Mouse (Mus musculus) liver, adult 2 months (tissue): ENCODE data around the gene Trank1.

Experiments
- CTCF ChIP-seq: fragments of 200-500 bp; IDR thresholded peaks from 2 replicates; pipeline ENCODE4 v1.5.1; 2011; ENCODE audit warnings: low read depth, low read length, control low read depth
- POLR2A ChIP-seq: fragments of 200-500 bp; IDR thresholded peaks from 2 replicates; pipeline ENCODE4 v1.6.1; 2011; ENCODE audit warnings: low read length, control low read depth; ENCODE audit not compliant: insufficient read depth; ENCODE audit errors: extremely low read depth

DNA sequence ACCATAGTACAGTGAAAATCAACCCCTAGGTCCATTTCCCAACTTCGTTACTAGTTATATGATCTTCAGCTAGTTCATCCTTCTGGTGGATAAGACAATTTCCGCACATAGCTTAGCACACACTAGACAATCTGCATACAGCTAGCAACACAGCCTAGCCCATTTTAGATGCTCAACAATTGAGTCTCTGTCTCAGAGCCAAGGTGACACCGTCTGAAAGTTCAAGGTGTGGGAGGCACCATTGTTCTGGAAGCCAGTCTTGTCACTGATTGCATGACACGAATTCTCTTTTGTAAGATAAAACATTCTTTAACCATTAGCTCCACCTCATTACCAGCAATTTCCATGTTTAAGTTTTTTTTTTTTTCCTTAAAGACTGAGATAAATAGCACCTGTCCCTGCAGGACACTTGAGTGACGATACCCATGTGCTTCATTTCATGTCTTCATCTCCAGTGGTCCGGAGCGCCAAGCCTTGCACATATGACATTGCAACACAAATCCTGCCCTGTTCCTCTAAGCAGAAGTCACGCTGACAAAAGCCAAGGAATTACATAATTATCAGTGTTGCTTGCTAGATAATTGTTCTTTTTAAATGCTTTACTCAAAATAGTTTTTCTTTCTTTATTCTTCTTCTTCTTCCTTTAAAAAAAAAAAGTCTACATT, 117.3 kb downstream of the Trank1 start:
- TF ChIP-seq POLR2A = no peak
- no peak for TF ChIP-seq CTCF
